Mouse (Mus musculus) kidney, adult 2 months (tissue): Measurements from ENCODE around the gene Actc1. TPM values are rescaled to one million over a fixed set of nuclear protein-coding genes. Genes with fewer than 3 reads are reported as not detected.
A peak's percentile ranks its signal among the peaks of the same experiment; 100 is the strongest.

Experiments used
- DNase-seq: peaks from one replicate; pipeline ENCODE4 v3.0.0; 2021
- H3K27ac ChIP-seq: fragments of 200-500 bp; 2 replicates; pipeline ENCODE4 v1.5.1; 2012; ENCODE audit warnings: low read depth, low read length, control low read depth, inconsistent platforms; ENCODE audit not compliant: insufficient read depth
- H3K27me3 ChIP-seq: fragments of 200-500 bp; replicated peaks from 2 replicates; pipeline ENCODE4 v1.6.1; 2012; ENCODE audit warnings: mild to moderate bottlenecking, moderate library complexity, low read length, inconsistent platforms; ENCODE audit not compliant: control insufficient read depth, insufficient read depth
- H3K36me3 ChIP-seq: fragments of 200-500 bp; 2 replicates; pipeline ENCODE4 v1.6.1; 2012; ENCODE audit warnings: mild to moderate bottlenecking, moderate library complexity, low read length, inconsistent platforms; ENCODE audit not compliant: control insufficient read depth, insufficient read depth
- H3K4me1 ChIP-seq: fragments of 200-500 bp; 2 replicates; pipeline ENCODE4 v1.6.1; 2011; ENCODE audit warnings: low read length; ENCODE audit not compliant: control insufficient read depth, insufficient read depth
- H3K4me3 ChIP-seq: fragments of 200-500 bp; 2 replicates; pipeline ENCODE4 v1.5.1; 2011; ENCODE audit warnings: mild to moderate bottlenecking, low read depth, low read length, control low read depth; ENCODE audit not compliant: insufficient read depth
- CTCF ChIP-seq: fragments of 200-500 bp; conservative IDR thresholded peaks from 2 replicates; pipeline ENCODE4 v1.5.1; 2011; ENCODE audit warnings: low read depth, mild to moderate bottlenecking, control low read depth, low read length, moderate library complexity, mixed read lengths; ENCODE audit not compliant: insufficient read depth, insufficient read length
- POLR2A ChIP-seq: fragments of 200-500 bp; IDR thresholded peaks from one replicate; pipeline ENCODE4 v1.6.1; 2011; ENCODE audit warnings: low read depth, low read length, control low read depth
- WGBS: fragments of 180-500 bp; shearing (Covaris S2); methylation state at CpG from one replicate; pipeline ENCODE4 v1.1.7; 2018; 5-methylcytosine and 5-hydroxymethylcytosine counted together
- polyA plus RNA-seq: library from polyadenylated mRNA; depleted of rRNA; stranded (reverse); fragments of >200 nt; gene quantifications from 2 replicates; pipeline ENCODE4 v1.2.3, GENCODE M21; 2012

The Actc1 gene
- polyA plus RNA-seq, 1 experiment: 4.5 TPM

- no peak for TF ChIP-seq CTCF
- TF ChIP-seq POLR2A: no peak
- Histone ChIP-seq H3K4me1 (no peaks in the 10 kb centered on the region), H3K27ac (no peak overlapping the region), H3K36me3 (no peaks in the 10 kb centered on the region), H3K27me3 (no peaks in the 10 kb centered on the region), H3K4me3 (no peak overlapping the region)
- WGBS: 55% methylated on average over 6 of the region's 6 CpGs
- no peak for DNase-seq
Observed at GRCm38 (mm10) chr2:114060071-114060591, 6.8 kb upstream of the Actc1 start.

- 58% methylated on average over 1 of the region's 1 CpGs for WGBS
- no peak for DNase-seq
- H3K36me3 ChIP-seq: no peaks in the 10 kb centered on the region
- H3K4me1 ChIP-seq: no peaks in the 10 kb centered on the region
- no peak overlapping the region for H3K27ac ChIP-seq
- TF ChIP-seq POLR2A: no peak
- no peak for TF ChIP-seq CTCF
- no peaks in the 10 kb centered on the region for H3K27me3 ChIP-seq
- H3K4me3 ChIP-seq: no peak overlapping the region
Observed at GRCm38 (mm10) chr2:114059608-114060007, 6.3 kb upstream of the Actc1 start.

GRCm38 (mm10) chr2:114058226-114058796 lies 5.0 kb upstream of the Actc1 start:
- 84% methylated on average over 10 of the region's 10 CpGs for WGBS
- DNase-seq: peak; percentile 12
- no peak overlapping the region for H3K4me3 ChIP-seq
- no peak overlapping the region for H3K27ac ChIP-seq
- no peak for TF ChIP-seq CTCF
- TF ChIP-seq POLR2A: no peak
- no peaks in the 10 kb centered on the region for H3K4me1 ChIP-seq
- no peaks in the 10 kb centered on the region for H3K36me3 ChIP-seq
- H3K27me3 ChIP-seq: no peaks in the 10 kb centered on the region

- DNase-seq: peak; percentile 75
- WGBS: 19% methylated on average over 10 of the region's 10 CpGs
- Histone ChIP-seq H3K27ac (no peak overlapping the region), H3K4me1 (no peaks in the 10 kb centered on the region), H3K36me3 (no peaks in the 10 kb centered on the region), H3K27me3 (no peaks in the 10 kb centered on the region), H3K4me3 (no peak overlapping the region)
- no peak for TF ChIP-seq POLR2A
- TF ChIP-seq CTCF: no peak
Observed at GRCm38 (mm10) chr2:114057303-114057853, 4.0 kb upstream of the Actc1 start.

GRCm38 (mm10) chr2:114054129-114054528 lies 781 bp upstream of the Actc1 start:
- Histone ChIP-seq H3K4me3 (no peak overlapping the region), H3K27ac (no peak overlapping the region), H3K4me1 (no peaks in the 10 kb centered on the region), H3K27me3 (no peaks in the 10 kb centered on the region), H3K36me3 (no peaks in the 10 kb centered on the region)
- 90% methylated on average over 4 of the region's 4 CpGs for WGBS
- DNase-seq: no peak
- TF ChIP-seq CTCF (no peak), POLR2A (no peak)

GRCm38 (mm10) chr2:114051871-114052241 lies 1.5 kb downstream of the Actc1 start:
- WGBS: 92% methylated on average over 14 of the region's 14 CpGs
- H3K27ac ChIP-seq: no peak overlapping the region

GRCm38 (mm10) chr2:114051111-114051870 lies 2.1 kb downstream of the Actc1 start:
- 74% methylated on average over 7 of the region's 7 CpGs for WGBS
- Histone ChIP-seq H3K27ac (no peak overlapping the region), H3K27me3 (no peaks in the 10 kb centered on the region), H3K36me3 (no peaks in the 10 kb centered on the region), H3K4me1 (no peaks in the 10 kb centered on the region), H3K4me3 (no peak overlapping the region)
- TF ChIP-seq CTCF (no peak), POLR2A (no peak)
- DNase-seq: no peak

More at GRCm38 (mm10) chr2:114051871-114052241, 1.5 kb downstream of the Actc1 start:
- DNase-seq: no peak
- TF ChIP-seq CTCF: no peak
- no peak for TF ChIP-seq POLR2A
- no peak overlapping the region for H3K4me3 ChIP-seq
- no peaks in the 10 kb centered on the region for H3K36me3 ChIP-seq
- H3K4me1 ChIP-seq: no peaks in the 10 kb centered on the region
- H3K27me3 ChIP-seq: no peaks in the 10 kb centered on the region
